Mouse (Mus musculus) kidney, adult 10 weeks (tissue): ENCODE data around the gene Aqp12. TPM values are rescaled to one million over a fixed set of nuclear protein-coding genes. Genes with fewer than 3 reads are reported as not detected.

Source experiments
- polyA plus RNA-seq: library from polyadenylated mRNA; stranded (reverse); fragments of 350-450 nt; fragmentation: Illumina TruSeq; extraction: RNeasy Lipid Tissue Mini Kit (QIAGEN cat#74804); gene quantifications from one replicate; pipeline ENCODE4 v1.2.3, GENCODE M21; 2014; ENCODE audit warnings: low read depth, low replicate concordance

Aqp12 gene
- polyA plus RNA-seq: not detected

DNA sequence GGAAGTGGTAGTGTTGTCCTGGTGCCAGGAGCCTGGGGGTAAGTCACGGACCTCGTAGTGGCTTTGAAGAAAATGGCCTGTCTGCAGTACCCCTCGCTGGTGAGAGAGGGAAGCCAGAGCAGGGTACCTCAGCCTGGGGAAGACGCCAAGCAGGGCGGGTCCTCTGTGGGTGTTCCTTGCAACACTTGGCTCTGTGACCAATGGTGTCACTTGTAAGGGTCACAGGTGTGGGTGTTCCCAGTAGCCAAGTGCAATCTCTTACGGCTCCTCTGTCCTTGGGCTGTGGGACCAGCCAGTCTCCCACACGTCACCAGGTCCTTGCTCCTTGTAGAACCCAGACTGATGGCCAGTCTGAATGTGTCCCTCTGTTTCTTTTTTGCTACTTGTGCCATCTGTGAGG, at the start of gene Aqp12:
Gene Aqp12, plus strand, starts transcription at position 274 of the 400 bp plus-strand sequence.

Other genes starting within 250 kb of the Aqp12 start
- gene Gpc1, start 174.7 kb upstream of the Aqp12 start, polyA plus RNA-seq: 0.12 TPM
- gene Ankmy1, start 103.4 kb upstream of the Aqp12 start, polyA plus RNA-seq: 1.1 TPM
- 9.4 TPM for gene Dusp28, start 99.4 kb upstream of the Aqp12 start, polyA plus RNA-seq
- gene Rnpepl1, start 95.6 kb upstream of the Aqp12 start, polyA plus RNA-seq: 4.5 TPM
- gene Capn10, start 72.0 kb upstream of the Aqp12 start, polyA plus RNA-seq: 3.8 TPM
- 0.40 TPM for gene Gpr35, start 55.5 kb upstream of the Aqp12 start, polyA plus RNA-seq
- not detected for gene Kif1a, start 95.6 kb downstream of the Aqp12 start, polyA plus RNA-seq
- not detected for gene Agxt, start 128.9 kb downstream of the Aqp12 start, polyA plus RNA-seq
- gene 2310007B03Rik, start 154.6 kb downstream of the Aqp12 start, polyA plus RNA-seq: 2.3 TPM
- not detected for gene Crocc2, start 162.4 kb downstream of the Aqp12 start, polyA plus RNA-seq
- gene Sned1, start 229.5 kb downstream of the Aqp12 start, polyA plus RNA-seq: 13.5 TPM